Mouse (Mus musculus) neural tube, embryonic 13.5 days (tissue): ENCODE results near the gene Zfp664. TPM values are rescaled to one million over a fixed set of nuclear protein-coding genes. Genes with fewer than 3 reads are reported as not detected.
A peak's percentile ranks its signal among the peaks of the same experiment; 100 is the strongest.

Experiments used
- ATAC-seq: fragments of 200-750 bp; cut with Nextera tagmentation; 2 replicates; pipeline ENCODE4 v1.8.0; 2017; ENCODE audit warnings: low read depth, mild to moderate bottlenecking, moderate TSS enrichment, moderate library complexity
- H3K27ac ChIP-seq: fragments of 300-500 bp; sonication (generic); replicated peaks from 2 replicates; pipeline ENCODE4 v1.5.1; 2015; ENCODE audit warnings: moderate library complexity, mild to moderate bottlenecking, inconsistent platforms
- H3K27me3 ChIP-seq: fragments of 300-500 bp; sonication (generic); 2 replicates; pipeline ENCODE4 v1.6.1; 2015; ENCODE audit warnings: mild to moderate bottlenecking, inconsistent platforms
- H3K36me3 ChIP-seq: fragments of 300-500 bp; sonication (generic); 2 replicates; pipeline ENCODE4 v1.6.1; 2015; ENCODE audit warnings: mild to moderate bottlenecking, inconsistent platforms
- H3K4me1 ChIP-seq: fragments of 300-500 bp; sonication (generic); replicated peaks from 2 replicates; pipeline ENCODE4 v1.6.1; 2015; ENCODE audit warnings: inconsistent platforms
- H3K4me2 ChIP-seq: fragments of 300-500 bp; sonication (generic); 2 replicates; pipeline ENCODE4 v1.6.1; 2015; ENCODE audit warnings: inconsistent platforms, mild to moderate bottlenecking, moderate library complexity
- H3K4me3 ChIP-seq: fragments of 300-500 bp; sonication (generic); 2 replicates; pipeline ENCODE4 v1.5.1; 2015; ENCODE audit warnings: mild to moderate bottlenecking, inconsistent platforms
- H3K9ac ChIP-seq: fragments of 300-500 bp; sonication (generic); 2 replicates; pipeline ENCODE4 v1.6.1; 2015; ENCODE audit warnings: moderate library complexity, mild to moderate bottlenecking, inconsistent platforms
- H3K9me3 ChIP-seq: fragments of 300-500 bp; sonication (generic); 2 replicates; pipeline ENCODE4 v1.6.1; 2016; ENCODE audit warnings: inconsistent platforms
- WGBS: fragments of 180-500 bp; shearing (Covaris S2); methylation state at CpG from one replicate; pipeline ENCODE4 v1.1.7; 2015; 5-methylcytosine and 5-hydroxymethylcytosine counted together
- polyA plus RNA-seq: library from polyadenylated mRNA; unstranded; fragments of >200 nt; fragmentation: Nextera tagmentation; extraction: Ambion mirVana; gene quantifications from 2 replicates; pipeline ENCODE4 v1.2.1, GENCODE M21; 2015

Zfp664 gene
- polyA plus RNA-seq, 1 experiment from 2014 or later, result 147 TPM

DNA sequence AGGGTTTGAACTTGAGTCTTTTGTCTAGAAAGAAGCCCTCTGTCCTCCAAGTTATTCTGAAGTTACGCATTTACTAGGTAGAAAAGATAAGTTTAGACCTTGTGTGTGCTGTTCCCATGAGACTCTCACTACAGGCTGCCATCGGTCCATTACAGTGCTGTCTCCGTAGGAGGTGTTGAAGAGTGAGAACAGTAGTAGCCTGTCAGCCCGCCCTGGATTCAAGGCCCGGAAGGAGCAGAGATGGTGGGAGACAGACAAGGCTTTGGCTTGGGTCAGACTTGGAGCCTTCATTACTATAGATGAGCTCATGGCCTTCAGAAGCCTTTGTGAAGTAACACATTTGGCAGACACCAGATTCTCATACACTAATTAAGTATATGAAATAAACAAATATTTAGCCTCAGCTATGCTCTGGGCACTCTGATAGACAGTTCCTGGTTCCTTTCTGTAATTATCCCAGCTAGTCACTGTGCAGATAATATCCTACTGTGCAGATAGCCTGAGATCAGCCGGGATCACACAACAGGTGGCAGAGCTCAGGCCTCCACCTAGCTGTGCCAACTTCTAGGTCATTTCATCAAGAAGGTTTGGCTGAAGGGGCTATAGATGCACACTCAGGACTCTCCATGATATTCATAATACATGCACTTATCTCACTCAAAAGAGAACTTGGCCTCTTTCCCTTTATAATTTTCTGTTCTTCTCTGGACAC is 11.6 kb downstream of the Zfp664 start:
- H3K27me3 ChIP-seq, result no peaks in the 10 kb centered on the region
- peaks cover 37% of the 10 kb centered on the region for H3K36me3 ChIP-seq
- H3K27ac ChIP-seq, result no peak overlapping the region
- H3K4me2 ChIP-seq, result no peak overlapping the region
- no peak for ATAC-seq
- peaks cover 51% of the 10 kb centered on the region for H3K4me1 ChIP-seq
- no peaks in the 10 kb centered on the region for H3K9me3 ChIP-seq
- no peak overlapping the region for H3K4me3 ChIP-seq
- 88% methylated on average over 6 of the region's 6 CpGs for WGBS
- no peak overlapping the region for H3K9ac ChIP-seq

DNA sequence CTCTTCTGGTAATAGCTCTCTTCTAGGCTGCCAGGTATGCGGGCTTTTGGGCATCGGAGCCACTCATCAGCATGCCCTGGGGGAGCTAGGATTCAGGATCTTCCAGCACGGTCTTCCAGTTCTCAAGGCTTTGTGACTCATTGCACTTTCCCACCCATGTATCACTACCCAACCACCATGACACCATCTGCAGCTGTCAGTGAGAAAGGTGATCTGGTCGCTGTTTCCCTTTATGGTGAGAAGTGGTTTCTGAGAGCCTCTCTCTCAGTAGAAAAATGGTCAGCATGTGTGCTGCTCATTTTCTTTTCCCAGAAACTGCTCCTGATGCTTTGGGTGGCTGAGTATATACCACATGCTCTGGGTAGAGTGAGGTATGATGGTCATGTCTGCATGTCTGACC is 16.8 kb downstream of the Zfp664 start:
- Histone ChIP-seq H3K9me3 (no peaks in the 10 kb centered on the region), H3K4me2 (no peak overlapping the region), H3K4me3 (no peak overlapping the region), H3K4me1 (peaks cover 34% of the 10 kb centered on the region), H3K9ac (no peak overlapping the region), H3K36me3 (peaks cover 34% of the 10 kb centered on the region), H3K27ac (no peak overlapping the region), H3K27me3 (no peaks in the 10 kb centered on the region)
- ATAC-seq, result no peak
- WGBS, result 86% methylated on average over 4 of the region's 4 CpGs

DNA sequence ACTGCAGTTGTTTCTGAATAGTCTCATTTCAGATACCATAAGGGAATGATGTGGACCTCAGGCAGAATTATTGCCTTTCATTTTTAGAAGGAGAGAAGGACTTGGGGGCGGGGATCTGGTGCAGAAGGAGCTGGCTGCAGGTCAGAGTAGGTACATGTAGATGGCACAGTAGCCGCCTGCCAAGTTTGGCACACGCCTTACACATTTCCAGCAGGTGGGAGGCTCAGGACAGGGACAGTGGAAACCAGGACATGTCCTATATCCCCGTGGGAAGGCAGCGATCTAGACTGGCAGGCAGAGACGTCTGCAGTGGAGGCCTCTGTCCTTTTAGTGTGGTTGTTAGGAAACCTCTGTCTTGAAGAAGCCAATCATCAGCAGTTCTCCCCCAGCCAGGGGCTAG is 17.3 kb downstream of the Zfp664 start:
- H3K9me3 ChIP-seq, result no peaks in the 10 kb centered on the region
- no peak overlapping the region for H3K4me3 ChIP-seq
- no peak for ATAC-seq
- peaks cover 34% of the 10 kb centered on the region for H3K4me1 ChIP-seq
- no peak overlapping the region for H3K27ac ChIP-seq
- no peaks in the 10 kb centered on the region for H3K27me3 ChIP-seq
- H3K36me3 ChIP-seq, result peaks cover 36% of the 10 kb centered on the region
- no peak overlapping the region for H3K4me2 ChIP-seq
- WGBS, result 87% methylated on average over 6 of the region's 6 CpGs
- no peak overlapping the region for H3K9ac ChIP-seq

DNA sequence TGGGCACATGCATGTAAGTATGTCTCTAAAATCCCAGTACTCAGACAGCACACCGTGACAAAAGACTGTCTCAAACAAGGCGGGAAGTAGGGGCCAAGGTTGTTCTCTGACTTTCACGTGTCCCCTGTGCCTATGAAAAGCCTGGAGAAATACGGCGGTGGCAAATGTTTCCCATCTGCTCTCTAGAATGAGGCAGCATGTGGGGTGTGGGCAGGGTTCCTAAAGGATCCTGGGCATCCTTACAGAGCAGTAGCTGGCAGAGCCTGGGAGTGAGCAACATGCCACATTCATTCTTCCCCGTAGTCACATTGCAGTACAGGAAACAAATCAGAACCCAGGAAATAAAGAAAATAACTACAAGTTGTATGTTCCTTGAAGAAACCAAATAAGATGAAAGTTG is 21.4 kb downstream of the Zfp664 start:
- no peak overlapping the region for H3K4me3 ChIP-seq
- no peak overlapping the region for H3K27ac ChIP-seq
- no peak overlapping the region for H3K9ac ChIP-seq
- no peaks in the 10 kb centered on the region for H3K9me3 ChIP-seq
- H3K4me1 ChIP-seq, result peaks cover 22% of the 10 kb centered on the region
- WGBS, result 73% methylated on average over 6 of the region's 6 CpGs
- no peaks in the 10 kb centered on the region for H3K27me3 ChIP-seq
- H3K4me2 ChIP-seq, result no peak overlapping the region
- no peak for ATAC-seq
- H3K36me3 ChIP-seq, result peaks cover 62% of the 10 kb centered on the region

DNA sequence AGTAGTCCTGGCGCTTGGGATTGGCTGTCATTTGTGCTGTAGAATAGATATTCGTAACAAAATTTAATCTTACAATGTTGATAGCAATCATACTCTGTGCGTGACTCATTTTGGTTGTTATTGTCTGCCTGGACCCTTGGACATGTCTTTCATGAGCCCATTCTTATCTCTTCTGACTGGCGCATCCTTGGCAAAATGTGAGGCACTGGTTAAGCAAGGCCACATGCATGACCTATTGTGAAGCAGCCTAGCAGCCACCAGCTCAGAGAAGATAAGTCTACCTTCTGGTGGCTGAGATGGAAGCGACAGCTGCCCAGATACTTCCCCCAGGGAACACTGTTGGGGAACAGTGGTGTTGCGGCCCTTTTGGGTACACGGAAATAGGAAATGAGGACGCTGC is 26.2 kb downstream of the Zfp664 start:
- Histone ChIP-seq H3K9ac (no peak overlapping the region), H3K36me3 (peaks cover 62% of the 10 kb centered on the region), H3K9me3 (no peaks in the 10 kb centered on the region), H3K27me3 (no peaks in the 10 kb centered on the region), H3K4me1 (peaks cover 21% of the 10 kb centered on the region), H3K4me3 (no peak overlapping the region), H3K4me2 (no peak overlapping the region), H3K27ac (no peak overlapping the region)
- 93% methylated on average over 8 of the region's 8 CpGs for WGBS
- no peak for ATAC-seq

DNA sequence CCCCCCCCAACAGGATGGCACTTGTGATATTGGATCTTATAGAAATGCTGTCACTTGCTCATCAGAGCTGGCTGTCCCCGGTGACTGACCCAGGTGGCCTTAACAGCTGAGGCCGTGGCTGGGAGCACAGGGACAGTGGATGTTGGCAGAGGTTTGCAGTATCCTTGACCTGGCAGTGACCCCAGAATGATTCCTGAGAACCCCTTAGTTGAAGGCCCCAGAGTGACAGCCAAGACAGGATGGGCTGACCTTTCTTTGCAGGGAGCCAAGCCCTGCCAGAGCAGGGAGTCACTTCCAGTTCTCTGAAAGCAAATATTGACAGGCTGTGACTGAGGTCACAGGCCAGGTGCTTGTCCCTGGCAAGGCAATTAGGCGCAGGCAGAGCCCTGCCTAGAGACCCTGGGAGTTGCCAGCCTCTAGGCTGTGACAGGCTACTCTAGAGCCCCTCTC is 29.5 kb downstream of the Zfp664 start:
- Histone ChIP-seq H3K27me3 (no peaks in the 10 kb centered on the region), H3K4me2 (no peak overlapping the region), H3K4me3 (no peak overlapping the region), H3K9me3 (no peaks in the 10 kb centered on the region), H3K4me1 (0 out of 2 replicates have a peak, but pooled peaks cover 14% of the 10 kb centered on the region), H3K36me3 (peaks cover 35% of the 10 kb centered on the region), H3K27ac (no peak overlapping the region; the same call in 1 of the 2 replicates), H3K9ac (no peak overlapping the region)
- ATAC-seq, result no peak
- WGBS, result 52% methylated on average over 3 of the region's 3 CpGs

DNA sequence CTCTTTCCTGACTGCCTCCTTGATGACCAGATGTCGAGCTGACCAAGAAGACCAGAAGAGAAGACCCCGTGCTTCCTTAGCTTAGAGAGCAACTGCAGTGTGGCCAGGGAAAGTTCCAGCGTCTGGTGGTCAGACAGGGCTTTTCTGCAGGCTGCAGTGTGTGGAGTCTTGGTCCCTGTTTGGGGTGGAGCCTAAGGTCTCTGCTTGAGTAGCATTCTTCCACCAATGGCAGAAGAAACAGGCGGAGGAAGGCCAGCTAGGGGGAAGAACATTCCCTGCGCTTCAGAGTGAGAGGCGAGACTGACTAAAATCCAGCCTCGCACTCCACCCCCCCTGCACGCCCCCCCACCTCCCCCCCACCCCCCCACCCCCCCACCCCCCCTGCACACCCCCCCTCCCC is 33.6 kb downstream of the Zfp664 start:
- no peaks in the 10 kb centered on the region for H3K27me3 ChIP-seq
- WGBS, result 50% methylated on average over 7 of the region's 8 CpGs
- no peak overlapping the region for H3K4me2 ChIP-seq
- H3K9me3 ChIP-seq, result no peaks in the 10 kb centered on the region
- peaks cover 11% of the 10 kb centered on the region; the same call in 1 of the 2 replicates for H3K4me1 ChIP-seq
- no peak overlapping the region for H3K9ac ChIP-seq
- H3K27ac ChIP-seq, result no peak overlapping the region
- no peak overlapping the region for H3K4me3 ChIP-seq
- ATAC-seq, result no peak
- H3K36me3 ChIP-seq, result 0 out of 2 replicates have a peak, but pooled peaks cover 8% of the 10 kb centered on the region

DNA sequence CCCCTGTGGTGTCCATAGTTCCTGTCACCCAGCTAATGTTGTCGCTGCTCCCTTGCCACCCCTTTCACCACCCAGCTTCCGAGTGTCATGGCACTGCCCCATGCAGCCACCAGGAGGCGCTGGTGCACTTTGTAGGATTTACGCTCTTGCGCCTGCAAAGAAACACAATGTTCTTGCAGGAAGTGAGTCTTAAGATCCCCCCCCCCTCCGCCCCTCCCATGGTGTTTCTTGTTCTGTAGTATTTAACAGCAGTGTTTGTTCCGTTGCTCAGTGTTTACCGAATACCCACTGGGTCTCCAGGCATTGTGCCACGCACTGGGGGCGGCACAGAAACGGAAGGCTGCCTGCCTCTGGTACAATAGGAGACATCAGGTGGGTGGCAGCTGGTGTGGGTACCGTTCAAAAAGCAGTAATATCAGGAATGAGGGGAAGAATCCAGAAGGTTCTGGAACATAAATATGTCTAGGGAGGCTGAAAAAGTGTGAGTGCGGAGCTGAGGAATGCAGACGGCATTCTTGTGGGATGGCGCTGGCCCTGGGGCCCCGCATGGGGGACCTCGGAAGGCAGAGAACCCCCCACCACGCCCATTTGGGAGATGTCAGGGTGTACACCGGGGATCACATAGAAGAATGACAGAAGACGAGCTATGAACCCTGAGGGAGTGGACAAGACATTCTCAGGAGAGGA is 37.6 kb downstream of the Zfp664 start:
- 26% methylated on average over 20 of the region's 20 CpGs for WGBS
- no peaks in the 10 kb centered on the region for H3K36me3 ChIP-seq
- peak; percentile 69 for ATAC-seq
- peak overlapping the region; percentile 40 for H3K4me2 ChIP-seq
- no peaks in the 10 kb centered on the region for H3K9me3 ChIP-seq
- H3K27me3 ChIP-seq, result no peaks in the 10 kb centered on the region
- no peak overlapping the region for H3K4me3 ChIP-seq
- H3K9ac ChIP-seq, result no peak overlapping the region
- H3K4me1 ChIP-seq, result peaks cover 6% of the 10 kb centered on the region; the same call in 1 of the 2 replicates
- H3K27ac ChIP-seq, result no peak overlapping the region

DNA sequence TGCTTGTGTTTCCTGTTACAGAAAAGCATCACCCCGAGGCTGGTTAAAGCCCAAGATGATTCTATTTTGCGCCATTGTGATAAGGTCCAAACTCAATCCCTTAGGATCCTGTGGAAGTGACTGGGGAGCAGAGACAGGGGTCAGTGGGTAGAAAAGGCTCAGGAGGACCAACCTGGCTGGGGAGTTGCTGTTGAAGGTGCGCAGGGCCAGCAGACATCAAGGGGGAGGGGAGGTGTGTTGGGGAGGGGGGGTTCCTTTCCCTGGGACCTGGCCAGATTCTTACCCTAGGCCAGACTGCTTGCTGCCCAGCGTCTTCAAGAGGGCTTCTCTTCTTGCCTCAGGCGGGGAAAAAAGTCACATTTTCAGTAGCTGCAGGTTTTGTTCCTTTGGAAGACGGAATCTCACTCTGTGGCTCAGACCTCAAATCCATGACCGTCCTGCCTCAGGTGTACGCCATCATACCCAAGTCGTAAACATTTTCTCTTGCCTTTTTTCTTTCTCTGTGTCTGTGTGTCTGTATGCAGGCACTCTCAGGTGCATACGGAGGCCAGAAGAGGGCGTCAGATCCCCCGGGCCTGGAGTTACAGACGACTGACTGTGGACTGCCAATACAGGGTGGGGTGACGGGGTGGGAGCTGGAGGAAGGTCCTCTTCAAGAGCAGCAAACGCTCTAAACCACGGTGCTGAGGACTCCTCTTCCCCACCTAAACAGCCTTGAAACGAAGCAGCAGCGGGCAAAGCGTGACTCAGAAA is 38.4 kb downstream of the Zfp664 start:
- 76% methylated on average over 19 of the region's 19 CpGs for WGBS
- Histone ChIP-seq H3K36me3 (no peaks in the 10 kb centered on the region), H3K4me1 (peaks cover 6% of the 10 kb centered on the region; the same call in 1 of the 2 replicates), H3K9me3 (no peaks in the 10 kb centered on the region), H3K27ac (no peak overlapping the region), H3K27me3 (no peaks in the 10 kb centered on the region), H3K4me2 (no peak overlapping the region), H3K9ac (no peak overlapping the region), H3K4me3 (no peak overlapping the region)
- ATAC-seq, result no peak

DNA sequence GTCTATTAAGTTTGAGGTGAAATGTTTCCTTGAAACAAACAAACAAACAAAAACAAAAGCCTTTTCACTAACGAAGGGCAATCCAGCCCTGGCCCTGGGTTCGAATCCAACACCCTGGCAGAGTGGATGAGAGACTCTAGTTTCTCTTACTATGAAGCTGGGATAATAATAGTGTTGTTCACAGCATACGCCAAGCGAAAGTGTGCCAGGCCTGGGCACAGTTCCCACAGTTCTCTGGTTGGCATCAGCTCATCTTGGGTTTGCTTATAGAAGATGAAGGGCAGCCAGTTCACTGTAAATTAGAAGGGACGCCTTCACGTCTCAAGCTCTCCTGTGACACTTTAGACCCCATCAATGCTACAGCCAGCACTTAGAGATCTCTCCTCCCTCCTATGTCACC is 39.2 kb downstream of the Zfp664 start:
- no peak for ATAC-seq
- H3K4me3 ChIP-seq, result no peak overlapping the region
- H3K36me3 ChIP-seq, result no peaks in the 10 kb centered on the region
- H3K27me3 ChIP-seq, result no peaks in the 10 kb centered on the region
- H3K4me2 ChIP-seq, result no peak overlapping the region
- no peak overlapping the region for H3K9ac ChIP-seq
- WGBS, result 85% methylated on average over 6 of the region's 6 CpGs
- peaks cover 6% of the 10 kb centered on the region; the same call in 1 of the 2 replicates for H3K4me1 ChIP-seq
- no peak overlapping the region for H3K27ac ChIP-seq
- no peaks in the 10 kb centered on the region for H3K9me3 ChIP-seq

DNA sequence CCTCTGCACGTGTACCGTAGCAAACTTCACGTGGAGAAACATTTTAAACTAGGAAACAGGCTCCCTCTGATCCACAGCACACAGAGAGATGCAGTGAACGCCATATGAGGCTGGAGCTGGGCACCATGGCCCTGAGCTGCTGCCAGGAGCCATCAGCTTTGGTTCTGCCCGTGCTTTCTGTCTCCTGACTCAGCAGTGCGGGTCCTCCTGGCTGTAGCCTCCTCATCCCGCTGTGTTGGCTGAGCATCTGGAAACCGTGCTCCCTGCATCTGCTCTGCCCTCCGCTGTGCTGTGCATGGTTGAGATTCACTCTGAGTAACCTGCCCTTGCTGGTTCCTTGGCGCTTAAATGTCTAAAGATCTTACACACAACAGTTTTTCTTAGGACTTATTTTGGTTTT is 39.7 kb downstream of the Zfp664 start:
- Histone ChIP-seq H3K27me3 (no peaks in the 10 kb centered on the region), H3K4me1 (peaks cover 6% of the 10 kb centered on the region; the same call in 1 of the 2 replicates), H3K4me2 (no peak overlapping the region), H3K27ac (no peak overlapping the region), H3K9me3 (no peaks in the 10 kb centered on the region), H3K36me3 (no peaks in the 10 kb centered on the region), H3K9ac (no peak overlapping the region), H3K4me3 (no peak overlapping the region)
- no peak for ATAC-seq
- WGBS, result 84% methylated on average over 10 of the region's 10 CpGs

DNA sequence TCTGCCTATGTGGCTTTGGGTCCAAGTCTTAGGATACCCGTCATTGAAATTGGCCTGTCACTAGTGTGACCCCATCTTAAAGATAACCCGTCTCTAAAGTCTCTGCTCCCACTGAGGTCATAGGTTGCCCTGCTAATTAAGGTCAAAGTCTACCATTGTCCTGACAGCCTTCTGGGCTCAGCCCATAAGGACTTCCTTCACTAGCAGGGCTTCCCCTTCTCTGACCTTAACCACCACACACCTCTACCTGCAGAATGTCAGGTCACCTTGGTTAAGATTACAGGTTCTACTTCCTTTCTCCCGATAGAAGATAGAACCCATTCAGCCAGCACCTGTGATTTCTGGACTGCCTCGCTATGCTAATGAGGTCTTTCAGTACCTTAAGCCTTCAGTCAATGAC is 41.4 kb downstream of the Zfp664 start:
- no peak for ATAC-seq

More for the DNA sequence above, 41.4 kb downstream of the Zfp664 start:
- H3K9ac ChIP-seq, result no peak overlapping the region
- no peak overlapping the region for H3K4me2 ChIP-seq
- WGBS, result 89% methylated on average over 4 of the region's 4 CpGs
- no peaks in the 10 kb centered on the region for H3K9me3 ChIP-seq
- no peaks in the 10 kb centered on the region for H3K36me3 ChIP-seq
- peaks cover 6% of the 10 kb centered on the region; the same call in 1 of the 2 replicates for H3K4me1 ChIP-seq
- no peak overlapping the region for H3K27ac ChIP-seq
- H3K4me3 ChIP-seq, result no peak overlapping the region
- no peaks in the 10 kb centered on the region for H3K27me3 ChIP-seq
